Mouse (Mus musculus) lung, embryonic 16.5 days (tissue): ENCODE measurements at regions not wholly inside any gene's neighbourhood (a gene's known extent, or its start where the extent isn't known, plus 50 kb on each side); places are given as distances from the start of the nearest gene placed in this dataset.

Experiments used
- ATAC-seq: fragments of 200-750 bp; cut with Nextera tagmentation; 2 replicates; pipeline ENCODE4 v1.8.0; 2017; ENCODE audit warnings: low read depth, mild to moderate bottlenecking, moderate library complexity
- H3K27ac ChIP-seq: fragments of 300-500 bp; sonication (generic); 2 replicates; pipeline ENCODE4 v1.5.1; 2014; ENCODE audit warnings: mild to moderate bottlenecking, control low read depth, low read length
- H3K27me3 ChIP-seq: fragments of 300-500 bp; sonication (generic); 2 replicates; pipeline ENCODE4 v1.6.1; 2014; ENCODE audit warnings: low read depth, low read length, mixed read lengths; ENCODE audit not compliant: control insufficient read depth, insufficient read depth
- H3K36me3 ChIP-seq: fragments of 300-500 bp; sonication (generic); 2 replicates; pipeline ENCODE4 v1.6.1; 2014; ENCODE audit warnings: low read length; ENCODE audit not compliant: control insufficient read depth, insufficient read depth
- H3K4me1 ChIP-seq: fragments of 300-500 bp; sonication (generic); replicated peaks from 2 replicates; pipeline ENCODE4 v1.6.1; 2014; ENCODE audit warnings: low read length, mixed read lengths; ENCODE audit not compliant: control insufficient read depth, insufficient read depth
- H3K4me2 ChIP-seq: fragments of 300-500 bp; sonication (generic); 2 replicates; pipeline ENCODE4 v1.6.1; 2014; ENCODE audit warnings: low read depth, low read length, control low read depth
- H3K4me3 ChIP-seq: fragments of 300-500 bp; sonication (generic); 2 replicates; pipeline ENCODE4 v1.5.1; 2014; ENCODE audit warnings: mild to moderate bottlenecking, low read length, control low read depth
- H3K9ac ChIP-seq: fragments of 300-500 bp; sonication (generic); 2 replicates; pipeline ENCODE4 v1.6.1; 2014; ENCODE audit warnings: low read length, control low read depth
- H3K9me3 ChIP-seq: fragments of 300-500 bp; sonication (generic); 2 replicates; pipeline ENCODE4 v1.6.1; 2016; ENCODE audit warnings: low read length; ENCODE audit not compliant: control insufficient read depth
- WGBS: fragments of 180-500 bp; shearing (Covaris S2); extraction: QIAGEN DNeasy Blood & Tissue Kit; methylation state at CpG from one replicate; pipeline ENCODE4 v1.1.7; 2014; 5-methylcytosine and 5-hydroxymethylcytosine counted together

GRCm38 (mm10) chr15:57568006-57568630 is 90.7 kb upstream of the Slc22a22 start:
- Histone ChIP-seq H3K27ac (no peak overlapping the region), H3K36me3 (no peaks in the 10 kb centered on the region), H3K9ac (no peak overlapping the region), H3K27me3 (no peaks in the 10 kb centered on the region), H3K4me2 (no peak overlapping the region), H3K9me3 (no peaks in the 10 kb centered on the region), H3K4me1 (no peaks in the 10 kb centered on the region), H3K4me3 (no peak overlapping the region)
- 55% methylated on average over 5 of the region's 5 CpGs for WGBS
- no peak for ATAC-seq

DNA sequence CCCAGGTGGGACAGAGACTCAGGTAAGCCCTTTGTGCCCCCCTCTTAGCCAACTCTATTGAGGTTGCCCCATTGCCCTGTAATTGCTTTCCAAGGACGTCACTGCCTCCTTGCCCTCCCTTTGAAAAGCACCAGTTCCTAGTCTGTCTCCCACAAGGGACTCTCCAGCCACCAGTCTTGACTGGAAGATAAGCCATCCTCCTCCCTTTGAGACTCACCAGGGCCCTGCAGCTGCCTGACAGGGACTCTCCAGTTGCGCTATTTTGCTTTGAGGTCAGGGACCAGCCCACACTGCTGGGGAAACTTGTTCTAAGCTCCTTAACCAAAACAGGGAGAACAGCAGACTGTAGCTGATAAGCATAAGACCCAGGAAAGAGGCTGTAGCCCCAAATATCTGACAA is 69.7 kb upstream of the Slc22a22 start:
- ATAC-seq: no peak
- no peaks in the 10 kb centered on the region for H3K4me1 ChIP-seq
- H3K9ac ChIP-seq: no peak overlapping the region
- no peaks in the 10 kb centered on the region for H3K36me3 ChIP-seq
- no peaks in the 10 kb centered on the region for H3K27me3 ChIP-seq
- WGBS: 41% methylated on average over 2 of the region's 2 CpGs
- H3K4me3 ChIP-seq: no peak overlapping the region
- H3K4me2 ChIP-seq: no peak overlapping the region
- H3K9me3 ChIP-seq: no peaks in the 10 kb centered on the region
- H3K27ac ChIP-seq: no peak overlapping the region

GRCm38 (mm10) chr15:57545141-57545540 is 67.7 kb upstream of the Slc22a22 start:
- no peaks in the 10 kb centered on the region for H3K27me3 ChIP-seq
- H3K36me3 ChIP-seq: no peaks in the 10 kb centered on the region
- no peak overlapping the region for H3K9ac ChIP-seq
- no peaks in the 10 kb centered on the region for H3K4me1 ChIP-seq
- H3K27ac ChIP-seq: no peak overlapping the region
- 76% methylated on average over 4 of the region's 4 CpGs for WGBS
- no peak for ATAC-seq
- H3K4me2 ChIP-seq: no peak overlapping the region
- no peaks in the 10 kb centered on the region for H3K9me3 ChIP-seq
- H3K4me3 ChIP-seq: no peak overlapping the region

- 66% methylated on average over 3 of the region's 3 CpGs for WGBS
- Histone ChIP-seq H3K36me3 (no peaks in the 10 kb centered on the region), H3K9ac (no peak overlapping the region), H3K4me3 (no peak overlapping the region), H3K4me2 (no peak overlapping the region), H3K27ac (no peak overlapping the region), H3K27me3 (no peaks in the 10 kb centered on the region), H3K9me3 (no peaks in the 10 kb centered on the region), H3K4me1 (no peaks in the 10 kb centered on the region)
- no peak for ATAC-seq
These were observed 66.6 kb upstream of the Slc22a22 start for GRCm38 (mm10) chr15:57543985-57544384.

DNA sequence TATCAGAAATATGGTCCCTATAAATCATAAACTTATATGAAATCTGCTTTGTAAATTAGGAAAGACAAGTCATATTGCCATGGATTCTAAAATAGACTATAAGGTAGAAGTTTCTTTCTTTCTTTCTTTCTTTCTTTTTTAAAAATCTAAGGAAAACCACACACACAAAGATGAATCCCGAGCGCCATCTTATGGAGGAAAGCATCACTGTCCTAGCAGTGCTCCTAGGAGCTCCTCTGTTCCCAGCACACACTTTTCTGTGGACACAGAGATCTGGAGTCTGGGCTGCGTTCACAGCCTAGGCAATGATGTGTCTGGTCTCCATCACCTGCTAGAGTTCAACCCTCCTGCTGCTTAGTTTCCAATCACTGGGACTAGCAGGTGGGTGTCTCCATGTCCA is 65.2 kb upstream of the Slc22a22 start:
- Histone ChIP-seq H3K9ac (no peak overlapping the region), H3K27me3 (no peaks in the 10 kb centered on the region), H3K27ac (no peak overlapping the region), H3K36me3 (no peaks in the 10 kb centered on the region), H3K4me1 (no peaks in the 10 kb centered on the region), H3K4me2 (no peak overlapping the region), H3K4me3 (no peak overlapping the region), H3K9me3 (no peaks in the 10 kb centered on the region)
- no peak for ATAC-seq
- 22% methylated on average over 3 of the region's 3 CpGs for WGBS

DNA sequence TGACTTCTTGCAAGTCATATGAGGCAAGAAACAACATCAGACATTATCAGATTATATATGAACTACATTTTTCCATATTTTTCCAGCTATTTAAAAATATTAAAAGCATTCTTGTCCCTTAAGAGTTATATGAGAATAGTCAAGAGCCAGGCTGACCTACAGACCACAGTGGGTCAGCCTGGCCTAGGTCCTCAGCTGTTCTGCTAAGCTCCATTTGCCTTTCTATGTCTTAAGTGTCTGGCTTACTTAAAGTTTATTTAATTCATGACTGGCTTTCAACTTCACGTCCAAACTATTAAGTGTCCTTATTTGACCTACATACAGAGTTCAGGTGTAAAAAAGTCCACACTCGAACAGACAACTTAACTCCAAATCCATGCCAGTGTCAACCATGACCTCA is 58.1 kb upstream of the Slc22a22 start:
- no peaks in the 10 kb centered on the region for H3K4me1 ChIP-seq
- no peaks in the 10 kb centered on the region for H3K27me3 ChIP-seq
- whole genome bisulfite sequencing: 52% methylated on average over 2 of the region's 2 CpGs
- H3K4me3 ChIP-seq: no peak overlapping the region
- no peak for ATAC-seq
- no peak overlapping the region for H3K4me2 ChIP-seq
- no peaks in the 10 kb centered on the region for H3K9me3 ChIP-seq
- H3K27ac ChIP-seq: no peak overlapping the region
- no peaks in the 10 kb centered on the region for H3K36me3 ChIP-seq
- no peak overlapping the region for H3K9ac ChIP-seq
